9 mouse cellular contexts compared by ENCODE assay signal in genomic region chr10:40191338-40191979, GRCm38 (mm10). TPM values are rescaled to one million over a fixed set of nuclear protein-coding genes. Genes with fewer than 3 reads are reported as not detected.
DNase-seq lines count a peak whose midpoint lies in the region; ATAC-seq and TF ChIP-seq lines count a peak whose summit lies in the region.
"Had no signal": no experiment of that assay in that cellular context is flagged by ENCODE, and none has a peak within 500 bp of the region (broad histone marks: within the 10 kb centered on the region; RNA-seq: fewer than 3 reads in every experiment).

No protein-coding gene starts in this region.

- peak overlapping the region; percentile 53 for H3K27ac ChIP-seq in forebrain, embryonic 10.5 days
- H3K27ac ChIP-seq in forebrain, postnatal 0 days (ENCODE audit: low read depth, low read length), result no peak overlapping the region
- H3K27ac ChIP-seq in neural tube, embryonic 11.5 days (ENCODE audit: low read depth, low read length), result no peak overlapping the region
- H3K27ac ChIP-seq in stomach, embryonic 14.5 days (ENCODE audit: low read length), result no peak overlapping the region
- H3K27ac ChIP-seq: midbrain, embryonic 12.5 days had no signal

- H3K4me2 ChIP-seq in forebrain, postnatal 0 days (ENCODE audit: low read depth), result no peak overlapping the region
- peak overlapping the region; percentile 34 for H3K4me2 ChIP-seq in neural tube, embryonic 11.5 days (ENCODE audit: low read depth)
- H3K4me2 ChIP-seq in stomach, embryonic 14.5 days (replicated peaks; ENCODE audit: low read depth, low read length), result peak overlapping the region; percentile 41
- H3K4me2 ChIP-seq: midbrain, embryonic 12.5 days had no signal

- no peaks in the 10 kb centered on the region for H3K36me3 ChIP-seq in forebrain, embryonic 10.5 days (replicated peaks)
- no peaks in the 10 kb centered on the region for H3K36me3 ChIP-seq in forebrain, postnatal 0 days (ENCODE audit: insufficient read depth)
- H3K36me3 ChIP-seq in neural tube, embryonic 11.5 days (ENCODE audit: control insufficient read depth, insufficient read depth, low read length), result no peaks in the 10 kb centered on the region
- no peaks in the 10 kb centered on the region for H3K36me3 ChIP-seq in stomach, embryonic 14.5 days (ENCODE audit: control insufficient read depth, insufficient read depth, low read length)
- H3K36me3 ChIP-seq: midbrain, embryonic 12.5 days had no signal

- no peaks in the 10 kb centered on the region; the same call in 1 of the 2 replicates for H3K27me3 ChIP-seq in forebrain, embryonic 10.5 days (ENCODE audit: poor library complexity, severe bottlenecking)
- no peaks in the 10 kb centered on the region for H3K27me3 ChIP-seq in forebrain, postnatal 0 days (ENCODE audit: insufficient read depth, low read length)
- H3K27me3 ChIP-seq in neural tube, embryonic 11.5 days (ENCODE audit: control insufficient read depth, insufficient read depth, low read length), result no peaks in the 10 kb centered on the region
- H3K27me3 ChIP-seq in stomach, embryonic 14.5 days (ENCODE audit: control insufficient read depth, insufficient read depth, low read length), result no peaks in the 10 kb centered on the region
- H3K27me3 ChIP-seq: midbrain, embryonic 12.5 days had no signal

- H3K4me1 ChIP-seq in forebrain, embryonic 10.5 days, result peaks cover 20% of the 10 kb centered on the region
- H3K4me1 ChIP-seq in forebrain, postnatal 0 days (ENCODE audit: insufficient read depth), result no peaks in the 10 kb centered on the region
- 0 out of 2 replicates have a peak, but pooled peaks cover 2% of the 10 kb centered on the region for H3K4me1 ChIP-seq in neural tube, embryonic 11.5 days (ENCODE audit: control insufficient read depth, insufficient read depth, low read length)
- H3K4me1 ChIP-seq in stomach, embryonic 14.5 days (ENCODE audit: control insufficient read depth, insufficient read depth, low read length), result no peaks in the 10 kb centered on the region
- H3K4me1 ChIP-seq: midbrain, embryonic 12.5 days had no signal

- ATAC-seq in forebrain, postnatal 0 days, result no peak
- ATAC-seq in neural tube, embryonic 11.5 days (ENCODE audit: insufficient read depth, low FRiP score, low TSS enrichment), result no peak
- no peak for ATAC-seq in stomach, embryonic 14.5 days (ENCODE audit: insufficient number of reproducible peaks, insufficient read depth, low FRiP score, low read depth)

- no peak for TF ChIP-seq CTCF in forebrain, postnatal 0 days (IDR thresholded peaks at IDR 0.05; ENCODE audit: low read depth)

- WGBS in forebrain, embryonic 10.5 days, result 54% methylated on average over 22 of the region's 22 CpGs
- WGBS in forebrain, postnatal 0 days, result 65% methylated on average over 22 of the region's 22 CpGs
- WGBS in neural tube, embryonic 11.5 days, result 43% methylated on average over 22 of the region's 22 CpGs
- 35% methylated on average over 22 of the region's 22 CpGs for WGBS in stomach, embryonic 14.5 days

- H3K4me3 ChIP-seq in forebrain, embryonic 10.5 days, result peak overlapping the region; percentile 30
- H3K4me3 ChIP-seq in forebrain, postnatal 0 days (ENCODE audit: low read depth, low read length), result no peak overlapping the region
- H3K4me3 ChIP-seq in neural tube, embryonic 11.5 days (ENCODE audit: low read depth, low read length), result no peak overlapping the region
- peak overlapping the region; percentile 11; the same call in 1 of the 2 replicates for H3K4me3 ChIP-seq in stomach, embryonic 14.5 days (ENCODE audit: low read depth, low read length)
- H3K4me3 ChIP-seq: midbrain, embryonic 12.5 days had no signal

- no peak overlapping the region for H3K9ac ChIP-seq in forebrain, postnatal 0 days
- H3K9ac ChIP-seq in neural tube, embryonic 11.5 days (ENCODE audit: low read length), result no peak overlapping the region
- H3K9ac ChIP-seq in stomach, embryonic 14.5 days (replicated peaks; ENCODE audit: low read depth, low read length), result no peak overlapping the region
- H3K9ac ChIP-seq: midbrain, embryonic 12.5 days had no signal

- no peaks in the 10 kb centered on the region for H3K9me3 ChIP-seq in forebrain, embryonic 10.5 days
- no peaks in the 10 kb centered on the region for H3K9me3 ChIP-seq in forebrain, postnatal 0 days (ENCODE audit: low read length)
- H3K9me3 ChIP-seq in neural tube, embryonic 11.5 days (ENCODE audit: control insufficient read depth, low read length), result no peaks in the 10 kb centered on the region
- no peaks in the 10 kb centered on the region for H3K9me3 ChIP-seq in stomach, embryonic 14.5 days (ENCODE audit: control insufficient read depth, low read depth, low read length)
- H3K9me3 ChIP-seq: midbrain, embryonic 12.5 days had no signal

- no peak for DNase-seq in forebrain, embryonic 10.5 days (ENCODE audit: extremely low spot score, low spot score)
- DNase-seq in forebrain, postnatal 0 days, result no peak
- DNase-seq in neural tube, embryonic 11.5 days (ENCODE audit: low spot score), result no peak
- no peak for DNase-seq in neural tube, embryonic 10.5 days (ENCODE audit: extremely low spot score, low spot score)
- DNase-seq in kidney, postnatal 4 days, result peak; percentile 10 to 20
- DNase-seq in cerebellum, adult 11-12 months, result no peak
- DNase-seq in gastrocnemius, adult 18-20 months (ENCODE audit: low spot score), result no peak

RNA-seq across cellular contexts. Expression of gene Slc16a10, which starts 49.4 kb away (rescaled TPM):
- 5.9 and 6.3 TPM in 2 replicates for polyA plus RNA-seq in forebrain, embryonic 10.5 days (2016; fragmentation: Nextera tagmentation; extraction: Ambion mirVana)
- total RNA-seq in forebrain, postnatal 0 days (2014; rRNA removed), result 1.7 and 2.5 TPM in 2 replicates
- 1.3 and 1.5 TPM in 2 replicates for polyA plus RNA-seq in forebrain, postnatal 0 days (2015; fragmentation: Nextera tagmentation; extraction: Ambion mirVana)
- polyA plus RNA-seq in neural tube, embryonic 11.5 days (2014; fragmentation: Nextera tagmentation; extraction: Ambion mirVana), result 3.8 and 4.4 TPM in 2 replicates
- 9.2 and 10.3 TPM in 2 replicates for polyA plus RNA-seq in stomach, embryonic 14.5 days (2014; fragmentation: Nextera tagmentation; extraction: Ambion mirVana)
- total RNA-seq in gastrocnemius, adult 18-20 months (2021), result 10 to 100 TPM; 44.1 to 46.2 TPM

RNA-seq across cellular contexts. Expression of gene Rpf2, which starts 55.4 kb away (rescaled TPM):
- polyA plus RNA-seq in forebrain, embryonic 10.5 days (2016; fragmentation: Nextera tagmentation; extraction: Ambion mirVana), result 98.0 and 101 TPM in 2 replicates
- total RNA-seq in forebrain, postnatal 0 days (2014; rRNA removed), result 39.9 and 43.9 TPM in 2 replicates
- polyA plus RNA-seq in forebrain, postnatal 0 days (2015; fragmentation: Nextera tagmentation; extraction: Ambion mirVana), result 66.7 and 74.3 TPM in 2 replicates
- 85.7 and 87.0 TPM in 2 replicates for polyA plus RNA-seq in neural tube, embryonic 11.5 days (2014; fragmentation: Nextera tagmentation; extraction: Ambion mirVana)
- polyA plus RNA-seq in stomach, embryonic 14.5 days (2014; fragmentation: Nextera tagmentation; extraction: Ambion mirVana), result 54.3 and 57.5 TPM in 2 replicates
- 10 to 100 TPM; 15.6 to 16.1 TPM for total RNA-seq in gastrocnemius, adult 18-20 months (2021)

Comparison
In these comparisons a context has a peak if more than half of its experiments do, and no peak if none do; other contexts are left out.
1. H3K4me3 ChIP-seq: peak in forebrain, embryonic 10.5 days (single experiment) and stomach, embryonic 14.5 days (single experiment); none in forebrain, postnatal 0 days (single experiment) and neural tube, embryonic 11.5 days (single experiment).
2. DNase-seq: peak in kidney, postnatal 4 days (2 of 2); none in forebrain, embryonic 10.5 days (single experiment), forebrain, postnatal 0 days (single experiment), neural tube, embryonic 11.5 days (single experiment), neural tube, embryonic 10.5 days (single experiment), cerebellum, adult 11-12 months (single experiment) and gastrocnemius, adult 18-20 months (single experiment).